Mouse (Mus musculus): ENCODE measurements around the gene Chchd6. TPM values are rescaled to one million over a fixed set of nuclear protein-coding genes. Genes with fewer than 3 reads are reported as not detected.

Chchd6 gene
- polyA plus RNA-seq, 1 experiment from 2014 or later, result 54.8 TPM

- Histone ChIP-seq H3K27ac (no peak overlapping the region), H3K9ac (replicated peaks) (no peak overlapping the region), H3K4me3 (replicated peaks) (no peak overlapping the region), H3K4me2 (no peak overlapping the region), H3K9me3 (peaks cover 5% of the 10 kb centered on the region; the same call in 1 of the 2 replicates), H3K36me3 (no peaks in the 10 kb centered on the region), H3K4me1 (replicated peaks) (no peaks in the 10 kb centered on the region), H3K27me3 (peaks cover 10% of the 10 kb centered on the region)
- no peak for ATAC-seq (ENCODE audit: insufficient number of reproducible peaks, insufficient read depth, low FRiP score, low TSS enrichment, low read depth)
Measured at GRCm38 (mm10) chr6:89368812-89369211, 226.6 kb downstream of the Chchd6 start.

- H3K4me1 ChIP-seq (replicated peaks), result peaks cover 23% of the 10 kb centered on the region
- no peak for ATAC-seq (ENCODE audit: insufficient number of reproducible peaks, insufficient read depth, low FRiP score, low TSS enrichment, low read depth)
- WGBS, result 56% methylated on average over 3 of the region's 3 CpGs
- no peaks in the 10 kb centered on the region for H3K36me3 ChIP-seq
- no peak overlapping the region for H3K4me2 ChIP-seq
- H3K4me3 ChIP-seq (replicated peaks), result no peak overlapping the region
- H3K9me3 ChIP-seq, result peaks cover 5% of the 10 kb centered on the region; the same call in 1 of the 2 replicates
- H3K27ac ChIP-seq, result no peak overlapping the region
- no peak overlapping the region for H3K9ac ChIP-seq (replicated peaks)
- H3K27me3 ChIP-seq, result peaks cover 15% of the 10 kb centered on the region
Measured at GRCm38 (mm10) chr6:89364342-89364741, 231.1 kb downstream of the Chchd6 start.

- 6% methylated on average over 16 of the region's 16 CpGs for WGBS
- Histone ChIP-seq H3K4me3 (replicated peaks) (peak overlapping the region; percentile 98), H3K9ac (replicated peaks) (peak overlapping the region; percentile 64), H3K4me2 (peak overlapping the region; percentile 90), H3K27me3 (peaks cover 15% of the 10 kb centered on the region), H3K4me1 (replicated peaks) (peaks cover 29% of the 10 kb centered on the region), H3K36me3 (no peaks in the 10 kb centered on the region), H3K27ac (no peak overlapping the region), H3K9me3 (peaks cover 5% of the 10 kb centered on the region; the same call in 1 of the 2 replicates)
- no peak; the same call in 1 of the 2 replicates for ATAC-seq (ENCODE audit: insufficient number of reproducible peaks, insufficient read depth, low FRiP score, low TSS enrichment, low read depth)
Measured at GRCm38 (mm10) chr6:89363107-89363451, 232.4 kb downstream of the Chchd6 start.

- Histone ChIP-seq H3K27me3 (peaks cover 15% of the 10 kb centered on the region), H3K4me3 (replicated peaks) (peak within 1 kb of the TSS; percentile 98), H3K9me3 (peaks cover 2% of the 10 kb centered on the region; the same call in 1 of the 2 replicates), H3K27ac (peak within 1 kb of the TSS; percentile 77), H3K4me2 (peak within 1 kb of the TSS; percentile 90), H3K9ac (replicated peaks) (peak within 1 kb of the TSS; percentile 98), H3K36me3 (peaks cover under 1% of the 10 kb centered on the region; the same call in 1 of the 2 replicates), H3K4me1 (replicated peaks) (peaks cover 29% of the 10 kb centered on the region)
- WGBS, result 1% methylated on average over 99 of the region's 110 CpGs
- peak; percentile 71 for ATAC-seq (ENCODE audit: insufficient number of reproducible peaks, insufficient read depth, low FRiP score, low TSS enrichment, low read depth)
Measured at GRCm38 (mm10) chr6:89362281-89363106, 233.0 kb downstream of the Chchd6 start, which contains the start of gene Plxna1. Gene Plxna1 (minus strand): TSS chr6:89362620.

GRCm38 (mm10) chr6:89361418-89362280 is 233.8 kb downstream of the Chchd6 start:
- Histone ChIP-seq H3K36me3 (peaks cover 9% of the 10 kb centered on the region), H3K4me3 (replicated peaks) (peak overlapping the region; percentile 98), H3K9me3 (no peaks in the 10 kb centered on the region), H3K4me1 (replicated peaks) (peaks cover 29% of the 10 kb centered on the region), H3K27ac (peak overlapping the region; percentile 77), H3K27me3 (peaks cover 15% of the 10 kb centered on the region), H3K4me2 (peak overlapping the region; percentile 83), H3K9ac (replicated peaks) (peak overlapping the region; percentile 98)
- WGBS, result under 1% methylated on average over 71 of the region's 80 CpGs
- ATAC-seq (ENCODE audit: insufficient number of reproducible peaks, insufficient read depth, low FRiP score, low TSS enrichment, low read depth), result 0 out of 2 replicates have a peak, but pooled peaks have one; percentile 3

- 55% methylated on average over 8 of the region's 8 CpGs for WGBS
- peak overlapping the region; percentile 98 for H3K9ac ChIP-seq (replicated peaks)
- H3K4me3 ChIP-seq (replicated peaks), result peak overlapping the region; percentile 98
- ATAC-seq (ENCODE audit: insufficient number of reproducible peaks, insufficient read depth, low FRiP score, low TSS enrichment, low read depth), result no peak; the same call in 1 of the 2 replicates
- H3K4me1 ChIP-seq (replicated peaks), result peaks cover 36% of the 10 kb centered on the region
- H3K4me2 ChIP-seq, result peak overlapping the region; percentile 83
- peaks cover 17% of the 10 kb centered on the region for H3K36me3 ChIP-seq
- peak overlapping the region; percentile 77; the same call in 1 of the 2 replicates for H3K27ac ChIP-seq
- no peaks in the 10 kb centered on the region for H3K9me3 ChIP-seq
- peaks cover 15% of the 10 kb centered on the region for H3K27me3 ChIP-seq
Measured at GRCm38 (mm10) chr6:89360709-89361417, 234.6 kb downstream of the Chchd6 start.

- Histone ChIP-seq H3K9ac (replicated peaks) (no peak overlapping the region; the same call in 1 of the 2 replicates), H3K27me3 (peaks cover 15% of the 10 kb centered on the region), H3K4me2 (peak overlapping the region; percentile 83), H3K4me3 (replicated peaks) (peak overlapping the region; percentile 98), H3K4me1 (replicated peaks) (peaks cover 41% of the 10 kb centered on the region), H3K9me3 (no peaks in the 10 kb centered on the region), H3K36me3 (peaks cover 25% of the 10 kb centered on the region), H3K27ac (no peak overlapping the region)
- WGBS, result 52% methylated on average over 20 of the region's 20 CpGs
- ATAC-seq (ENCODE audit: insufficient number of reproducible peaks, insufficient read depth, low FRiP score, low TSS enrichment, low read depth), result no peak
Measured at GRCm38 (mm10) chr6:89359771-89360708, 235.4 kb downstream of the Chchd6 start.

- no peak for ATAC-seq (ENCODE audit: insufficient number of reproducible peaks, insufficient read depth, low FRiP score, low TSS enrichment, low read depth)
- H3K4me2 ChIP-seq, result no peak overlapping the region
- H3K36me3 ChIP-seq, result peaks cover 34% of the 10 kb centered on the region
- H3K4me1 ChIP-seq (replicated peaks), result peaks cover 46% of the 10 kb centered on the region
- peaks cover 9% of the 10 kb centered on the region for H3K27me3 ChIP-seq
- peak overlapping the region; percentile 0; the same call in 1 of the 2 replicates for H3K4me3 ChIP-seq (replicated peaks)
- no peaks in the 10 kb centered on the region for H3K9me3 ChIP-seq
- no peak overlapping the region for H3K9ac ChIP-seq (replicated peaks)
- no peak overlapping the region for H3K27ac ChIP-seq
- 78% methylated on average over 3 of the region's 3 CpGs for WGBS
Measured at GRCm38 (mm10) chr6:89359192-89359591, 236.3 kb downstream of the Chchd6 start.

- H3K4me2 ChIP-seq, result no peak overlapping the region
Measured at GRCm38 (mm10) chr6:89355661-89356060, 239.8 kb downstream of the Chchd6 start.

GRCm38 (mm10) chr6:89354726-89355125 is 240.7 kb downstream of the Chchd6 start:
- Histone ChIP-seq H3K4me3 (replicated peaks) (no peak overlapping the region), H3K9me3 (no peaks in the 10 kb centered on the region), H3K36me3 (peaks cover 64% of the 10 kb centered on the region), H3K4me1 (replicated peaks) (peaks cover 67% of the 10 kb centered on the region), H3K27ac (no peak overlapping the region), H3K4me2 (no peak overlapping the region), H3K9ac (replicated peaks) (0 out of 2 replicates have a peak overlapping the region, but pooled peaks have one; percentile 13), H3K27me3 (no peaks in the 10 kb centered on the region)
- WGBS, result 84% methylated on average over 12 of the region's 12 CpGs
- ATAC-seq (ENCODE audit: insufficient number of reproducible peaks, insufficient read depth, low FRiP score, low TSS enrichment, low read depth), result no peak

More at GRCm38 (mm10) chr6:89355661-89356060, 239.8 kb downstream of the Chchd6 start:
- Histone ChIP-seq H3K27me3 (no peaks in the 10 kb centered on the region), H3K27ac (0 out of 2 replicates have a peak overlapping the region, but pooled peaks have one; percentile 0), H3K9me3 (no peaks in the 10 kb centered on the region), H3K4me3 (replicated peaks) (no peak overlapping the region), H3K9ac (replicated peaks) (peak overlapping the region; percentile 34; the same call in 1 of the 2 replicates), H3K36me3 (peaks cover 54% of the 10 kb centered on the region), H3K4me1 (replicated peaks) (peaks cover 70% of the 10 kb centered on the region)
- 56% methylated on average over 7 of the region's 7 CpGs for WGBS
- no peak for ATAC-seq (ENCODE audit: insufficient number of reproducible peaks, insufficient read depth, low FRiP score, low TSS enrichment, low read depth)
